Mouse (Mus musculus) midbrain, embryonic 10.5 days (tissue): ENCODE measurements at regions not wholly inside any gene's neighbourhood (a gene's known extent, or its start where the extent isn't known, plus 50 kb on each side); places are given as distances from the start of the nearest gene placed in this dataset.
"Not testable (repeated sequence)": the region's sequence is repeated elsewhere in the genome, so short reads cannot be mapped to it uniquely, and the experiment has no call there.

Experiments
- DNase-seq: peaks from one replicate; pipeline ENCODE4 v3.0.0-alpha.2; 2017; ENCODE audit warnings: low spot score
- H3K27ac ChIP-seq: fragments of 300-500 bp; sonication (generic); replicated peaks from 2 replicates; pipeline ENCODE4 v1.5.1; 2016; ENCODE audit warnings: mild to moderate bottlenecking
- H3K27me3 ChIP-seq: fragments of 300-500 bp; sonication (generic); 2 replicates; pipeline ENCODE4 v1.6.1; 2016; ENCODE audit warnings: low read depth, mild to moderate bottlenecking; ENCODE audit not compliant: poor library complexity, severe bottlenecking
- H3K36me3 ChIP-seq: fragments of 300-500 bp; sonication (generic); 2 replicates; pipeline ENCODE4 v1.6.1; 2016; ENCODE audit warnings: mild to moderate bottlenecking, moderate library complexity
- H3K4me1 ChIP-seq: fragments of 300-500 bp; sonication (generic); 2 replicates; pipeline ENCODE4 v1.6.1; 2016
- H3K4me3 ChIP-seq: fragments of 300-500 bp; sonication (generic); 2 replicates; pipeline ENCODE4 v1.5.1; 2016; ENCODE audit warnings: mild to moderate bottlenecking, moderate library complexity
- H3K9me3 ChIP-seq: fragments of 300-500 bp; sonication (generic); replicated peaks from 2 replicates; pipeline ENCODE4 v1.6.1; 2016; ENCODE audit warnings: mild to moderate bottlenecking
- WGBS: fragments of 180-500 bp; shearing (Covaris S2); methylation state at CpG from one replicate; pipeline ENCODE4 v1.1.7; 2016; 5-methylcytosine and 5-hydroxymethylcytosine counted together

- H3K4me3 ChIP-seq, H3K27me3 ChIP-seq, H3K4me1 ChIP-seq, H3K9me3 ChIP-seq, H3K36me3 ChIP-seq, H3K27ac ChIP-seq: not testable (repeated sequence)
- peak; percentile 69 for DNase-seq
- 94% methylated on average over 8 of the region's 8 CpGs for WGBS
Measured at GRCm38 (mm10) chrX:33416321-33416720, 103.1 kb downstream of the Btbd35f12 start.
